Mouse (Mus musculus) thymus, postnatal 4 days (tissue): Measurements from ENCODE around the gene 1700016C15Rik.

Experiments
- DNase-seq: peaks from one replicate; pipeline ENCODE4 v3.0.0; 2021

Gene 1700016C15Rik

GRCm38 (mm10) chr1:177717057-177717835 lies 12.4 kb upstream of the 1700016C15Rik start:
- no peak for DNase-seq

- DNase-seq = no peak
These were observed 11.1 kb upstream of the 1700016C15Rik start for GRCm38 (mm10) chr1:177718340-177719028.

GRCm38 (mm10) chr1:177719029-177719427 lies 10.6 kb upstream of the 1700016C15Rik start:
- DNase-seq = no peak

GRCm38 (mm10) chr1:177723786-177724185 lies 5.8 kb upstream of the 1700016C15Rik start:
- no peak for DNase-seq

- no peak for DNase-seq
These were observed 2.7 kb upstream of the 1700016C15Rik start for GRCm38 (mm10) chr1:177726870-177727269.

GRCm38 (mm10) chr1:177727883-177728525 lies 1.6 kb upstream of the 1700016C15Rik start:
- no peak for DNase-seq

- no peak for DNase-seq
These were observed 2.4 kb downstream of the 1700016C15Rik start for GRCm38 (mm10) chr1:177731973-177732372.

- DNase-seq = no peak
These were observed 8.0 kb downstream of the 1700016C15Rik start for GRCm38 (mm10) chr1:177737505-177738105.

GRCm38 (mm10) chr1:177740707-177741106 lies 11.1 kb downstream of the 1700016C15Rik start:
- no peak for DNase-seq

- DNase-seq = no peak
These were observed 12.5 kb downstream of the 1700016C15Rik start for GRCm38 (mm10) chr1:177742119-177742518.

GRCm38 (mm10) chr1:177744521-177745325 lies 15.1 kb downstream of the 1700016C15Rik start:
- no peak for DNase-seq

- DNase-seq = no peak
These were observed 18.4 kb downstream of the 1700016C15Rik start for GRCm38 (mm10) chr1:177747869-177748540.

GRCm38 (mm10) chr1:177753496-177753895 lies 23.9 kb downstream of the 1700016C15Rik start:
- DNase-seq = no peak

GRCm38 (mm10) chr1:177757249-177757648 lies 27.6 kb downstream of the 1700016C15Rik start:
- no peak for DNase-seq

GRCm38 (mm10) chr1:177768931-177769330 lies 39.3 kb downstream of the 1700016C15Rik start:
- no peak for DNase-seq

GRCm38 (mm10) chr1:177777397-177777796 lies 47.8 kb downstream of the 1700016C15Rik start:
- DNase-seq = no peak

GRCm38 (mm10) chr1:177792835-177793234 lies 63.2 kb downstream of the 1700016C15Rik start:
- DNase-seq = no peak

GRCm38 (mm10) chr1:177794866-177795265 lies 65.3 kb downstream of the 1700016C15Rik start:
- peak; percentile 14 for DNase-seq

- peak; percentile 78 for DNase-seq
These were observed 66.0 kb downstream of the 1700016C15Rik start for GRCm38 (mm10) chr1:177795421-177796192.

GRCm38 (mm10) chr1:177796193-177796939 lies 66.8 kb downstream of the 1700016C15Rik start, which contains the start of gene Adss:
Gene Adss, minus strand, starts transcription at chr1:177796511.
- peak; percentile 99 for DNase-seq
